Mouse (Mus musculus): ENCODE data around the gene Fbxo17. TPM values are rescaled to one million over a fixed set of nuclear protein-coding genes. Genes with fewer than 3 reads are reported as not detected.

Gene Fbxo17
- 2.8 TPM for polyA plus RNA-seq (2015; fragmentation: Illumina TruSeq; extraction: RNeasy Lipid Tissue Mini Kit (QIAGEN cat#74804); ENCODE audit: insufficient read depth, low read depth, low replicate concordance)

GRCm38 (mm10) chr7:28716590-28717281 lies at the start of gene Fbxo17:
TSS of gene Fbxo17 (plus strand) at chr7:28716804.

GRCm38 (mm10) chr7:28692545-28693320 lies 23.9 kb upstream of the Fbxo17 start, which contains the start of gene Fbxo27:
TSS of gene Fbxo27 (plus strand) at chr7:28692849.

GRCm38 (mm10) chr7:28741709-28742438 lies 25.3 kb downstream of the Fbxo17 start, which contains the start of the genes Mrps12 and Sars2:
TSS of gene Mrps12 (minus strand) at chr7:28741820.
TSS of gene Sars2 (plus strand) at chr7:28741992.

GRCm38 (mm10) chr7:28756079-28756478 lies 39.5 kb downstream of the Fbxo17 start, which contains the start of gene Ccer2:
TSS of gene Ccer2 (plus strand) at chr7:28756174.

GRCm38 (mm10) chr7:28766173-28766879 lies 49.7 kb downstream of the Fbxo17 start, which contains the start of gene Sirt2:
TSS of gene Sirt2 (plus strand) at chr7:28766735.

GRCm38 (mm10) chr7:28767462-28767965 lies 50.9 kb downstream of the Fbxo17 start, which contains the start of gene Nfkbib:
TSS of gene Nfkbib (minus strand) at chr7:28767512.

Other genes with a start within 250 kb of the Fbxo17 start
- not detected for gene Ifnl2, start 206.3 kb upstream of the Fbxo17 start, polyA plus RNA-seq (2015; fragmentation: Illumina TruSeq; extraction: RNeasy Lipid Tissue Mini Kit (QIAGEN cat#74804); ENCODE audit: insufficient read depth, low read depth, low replicate concordance)
- gene Ifnl3, start 194.0 kb upstream of the Fbxo17 start, polyA plus RNA-seq (2015; fragmentation: Illumina TruSeq; extraction: RNeasy Lipid Tissue Mini Kit (QIAGEN cat#74804); ENCODE audit: insufficient read depth, low read depth, low replicate concordance): not detected
- 18,579 TPM for gene Sycn, start 175.9 kb upstream of the Fbxo17 start, polyA plus RNA-seq (2015; fragmentation: Illumina TruSeq; extraction: RNeasy Lipid Tissue Mini Kit (QIAGEN cat#74804); ENCODE audit: insufficient read depth, low read depth, low replicate concordance)
- not detected for gene Nccrp1, start 169.6 kb upstream of the Fbxo17 start, polyA plus RNA-seq (2015; fragmentation: Illumina TruSeq; extraction: RNeasy Lipid Tissue Mini Kit (QIAGEN cat#74804); ENCODE audit: insufficient read depth, low read depth, low replicate concordance)
- 8.6 TPM for gene Samd4b, start 118.7 kb upstream of the Fbxo17 start, polyA plus RNA-seq (2015; fragmentation: Illumina TruSeq; extraction: RNeasy Lipid Tissue Mini Kit (QIAGEN cat#74804); ENCODE audit: insufficient read depth, low read depth, low replicate concordance)
- gene Pak4, start 118.6 kb upstream of the Fbxo17 start, polyA plus RNA-seq (2015; fragmentation: Illumina TruSeq; extraction: RNeasy Lipid Tissue Mini Kit (QIAGEN cat#74804); ENCODE audit: insufficient read depth, low read depth, low replicate concordance): 5.4 TPM
- gene Acp7, start 85.5 kb upstream of the Fbxo17 start, polyA plus RNA-seq (2015; fragmentation: Illumina TruSeq; extraction: RNeasy Lipid Tissue Mini Kit (QIAGEN cat#74804); ENCODE audit: insufficient read depth, low read depth, low replicate concordance): not detected
- not detected for gene Fbxo27, start 24.0 kb upstream of the Fbxo17 start, polyA plus RNA-seq (2015; fragmentation: Illumina TruSeq; extraction: RNeasy Lipid Tissue Mini Kit (QIAGEN cat#74804); ENCODE audit: insufficient read depth, low read depth, low replicate concordance)
- gene Mrps12, start 25.0 kb downstream of the Fbxo17 start, polyA plus RNA-seq (2015; fragmentation: Illumina TruSeq; extraction: RNeasy Lipid Tissue Mini Kit (QIAGEN cat#74804); ENCODE audit: insufficient read depth, low read depth, low replicate concordance): 42.5 TPM
- 2.6 TPM for gene Sars2, start 25.2 kb downstream of the Fbxo17 start, polyA plus RNA-seq (2015; fragmentation: Illumina TruSeq; extraction: RNeasy Lipid Tissue Mini Kit (QIAGEN cat#74804); ENCODE audit: insufficient read depth, low read depth, low replicate concordance)
- gene Ccer2, start 39.4 kb downstream of the Fbxo17 start, polyA plus RNA-seq (2015; fragmentation: Illumina TruSeq; extraction: RNeasy Lipid Tissue Mini Kit (QIAGEN cat#74804); ENCODE audit: insufficient read depth, low read depth, low replicate concordance): not detected
- 28.4 TPM for gene Sirt2, start 49.9 kb downstream of the Fbxo17 start, polyA plus RNA-seq (2015; fragmentation: Illumina TruSeq; extraction: RNeasy Lipid Tissue Mini Kit (QIAGEN cat#74804); ENCODE audit: insufficient read depth, low read depth, low replicate concordance)
- 8.7 TPM for gene Nfkbib, start 50.7 kb downstream of the Fbxo17 start, polyA plus RNA-seq (2015; fragmentation: Illumina TruSeq; extraction: RNeasy Lipid Tissue Mini Kit (QIAGEN cat#74804); ENCODE audit: insufficient read depth, low read depth, low replicate concordance)
- gene Rinl, start 72.2 kb downstream of the Fbxo17 start, polyA plus RNA-seq (2015; fragmentation: Illumina TruSeq; extraction: RNeasy Lipid Tissue Mini Kit (QIAGEN cat#74804); ENCODE audit: insufficient read depth, low read depth, low replicate concordance): 1.8 TPM
- 78.4 TPM for gene Hnrnpl, start 91.7 kb downstream of the Fbxo17 start, polyA plus RNA-seq (2015; fragmentation: Illumina TruSeq; extraction: RNeasy Lipid Tissue Mini Kit (QIAGEN cat#74804); ENCODE audit: insufficient read depth, low read depth, low replicate concordance)
- 54.3 TPM for gene Ech1, start 108.4 kb downstream of the Fbxo17 start, polyA plus RNA-seq (2015; fragmentation: Illumina TruSeq; extraction: RNeasy Lipid Tissue Mini Kit (QIAGEN cat#74804); ENCODE audit: insufficient read depth, low read depth, low replicate concordance)
- gene Lgals4, start 117.0 kb downstream of the Fbxo17 start, polyA plus RNA-seq (2015; fragmentation: Illumina TruSeq; extraction: RNeasy Lipid Tissue Mini Kit (QIAGEN cat#74804); ENCODE audit: insufficient read depth, low read depth, low replicate concordance): 13.7 TPM
- 7.5 TPM for gene Lgals7, start 147.0 kb downstream of the Fbxo17 start, polyA plus RNA-seq (2015; fragmentation: Illumina TruSeq; extraction: RNeasy Lipid Tissue Mini Kit (QIAGEN cat#74804); ENCODE audit: insufficient read depth, low read depth, low replicate concordance)
- 0.26 TPM for gene Capn12, start 164.6 kb downstream of the Fbxo17 start, polyA plus RNA-seq (2015; fragmentation: Illumina TruSeq; extraction: RNeasy Lipid Tissue Mini Kit (QIAGEN cat#74804); ENCODE audit: insufficient read depth, low read depth, low replicate concordance)
- 71.1 TPM for gene Actn4, start 245.5 kb downstream of the Fbxo17 start, polyA plus RNA-seq (2015; fragmentation: Illumina TruSeq; extraction: RNeasy Lipid Tissue Mini Kit (QIAGEN cat#74804); ENCODE audit: insufficient read depth, low read depth, low replicate concordance)